Mouse (Mus musculus) testis, adult 2 months (tissue): ENCODE results near the gene Tpcn2.

Experiments used
- CTCF ChIP-seq: fragments of 200-500 bp; IDR thresholded peaks from 2 replicates; pipeline ENCODE4 v1.5.1; 2012; ENCODE audit warnings: low read depth, mild to moderate bottlenecking, inconsistent platforms, low read length, moderate library complexity; ENCODE audit not compliant: control insufficient read depth, insufficient read depth, insufficient replicate concordance
- POLR2A ChIP-seq: fragments of 200-500 bp; IDR thresholded peaks from 2 replicates; pipeline ENCODE4 v1.6.1; 2012; ENCODE audit warnings: low read depth, mild to moderate bottlenecking, inconsistent platforms, low read length, moderate library complexity; ENCODE audit not compliant: control insufficient read depth

- TF ChIP-seq POLR2A (no peak), CTCF (no peak)
Observed at GRCm38 (mm10) chr7:145308866-145309265, 25.1 kb upstream of the Tpcn2 start.
